Mouse (Mus musculus): ENCODE results near the gene Ephx3.
"Not testable (repeated sequence)": the region's sequence is repeated elsewhere in the genome, so short reads cannot be mapped to it uniquely, and the experiment has no call there.

Gene Ephx3

DNA sequence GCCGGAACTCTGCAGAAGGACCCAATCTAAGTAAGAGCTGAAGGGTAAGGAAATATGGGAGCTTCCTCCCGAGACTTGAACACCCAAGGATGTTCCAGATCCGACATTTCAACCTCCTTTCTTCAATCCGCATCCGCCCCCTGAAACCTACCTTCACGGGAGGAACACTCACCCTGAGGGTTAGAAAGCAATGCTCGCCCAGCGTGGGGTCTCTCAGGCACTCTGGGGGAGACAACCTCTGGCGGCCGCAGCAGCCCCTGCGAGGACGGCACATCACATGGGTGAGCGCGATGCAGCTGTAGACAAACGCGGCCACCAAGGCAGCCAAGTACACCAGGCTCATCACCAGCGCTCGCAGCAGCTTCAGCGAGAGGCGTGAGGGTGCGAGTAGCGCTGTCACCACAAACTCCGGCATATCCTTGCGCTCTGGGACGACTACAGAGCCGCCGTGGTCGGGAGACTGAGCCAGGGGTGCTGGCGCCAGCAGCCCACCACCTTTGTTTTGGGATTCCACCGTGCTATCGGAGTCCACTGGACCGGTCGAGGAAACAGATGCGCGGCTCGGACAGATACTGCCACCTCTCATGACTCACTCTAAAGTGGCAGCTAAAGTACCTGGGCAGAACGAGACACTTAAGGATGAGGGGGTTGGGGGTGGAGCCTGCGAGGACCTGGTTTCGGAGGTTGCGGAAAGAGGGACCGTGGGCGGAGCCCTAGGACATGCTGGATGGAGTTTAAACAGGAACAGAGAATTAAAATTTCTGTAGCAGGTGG lies at the start of gene Ephx3:
Gene Ephx3, minus strand, starts transcription at position 687 of the 774 bp plus-strand sequence.
- in situ Hi-C loops (cut with MboI, MseI) = no loop called here

- in situ Hi-C loops (cut with MboI, MseI) = no loop called here
Measured at GRCm38 (mm10) chr17:32238589-32238988, 49.2 kb upstream of the Ephx3 start.

DNA sequence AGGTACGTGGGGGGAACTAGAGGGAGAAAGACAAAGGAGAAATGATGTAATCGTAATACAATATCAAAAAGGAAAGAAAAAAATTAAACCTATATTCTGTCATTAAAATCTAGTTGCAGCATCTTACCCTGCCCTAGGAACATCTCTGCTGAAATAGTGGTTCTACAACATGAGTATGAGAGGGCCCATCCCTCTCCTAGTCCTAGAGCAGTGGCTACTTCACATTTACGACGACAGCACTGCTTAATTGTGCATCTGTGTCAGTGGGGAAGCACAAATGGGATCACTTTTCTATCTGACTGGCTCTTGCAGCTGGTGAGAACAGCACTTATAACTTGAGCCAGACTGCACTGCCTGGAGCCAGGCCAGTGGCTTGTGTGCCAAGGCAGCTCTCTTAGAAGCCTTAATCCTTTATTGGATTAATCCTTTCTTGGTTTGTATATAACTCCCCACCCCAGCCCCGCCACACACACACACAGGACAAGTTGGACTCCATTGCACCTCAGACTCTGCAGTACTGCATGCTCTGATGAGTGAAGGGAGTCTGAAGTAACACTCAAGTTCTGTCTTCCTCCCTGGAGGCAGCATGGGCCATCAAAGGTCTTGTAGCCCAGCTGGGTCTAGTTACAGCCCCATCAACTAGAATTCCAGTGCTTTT lies 46.3 kb upstream of the Ephx3 start:
- in situ Hi-C loops (cut with MboI, MseI) = no loop called here

DNA sequence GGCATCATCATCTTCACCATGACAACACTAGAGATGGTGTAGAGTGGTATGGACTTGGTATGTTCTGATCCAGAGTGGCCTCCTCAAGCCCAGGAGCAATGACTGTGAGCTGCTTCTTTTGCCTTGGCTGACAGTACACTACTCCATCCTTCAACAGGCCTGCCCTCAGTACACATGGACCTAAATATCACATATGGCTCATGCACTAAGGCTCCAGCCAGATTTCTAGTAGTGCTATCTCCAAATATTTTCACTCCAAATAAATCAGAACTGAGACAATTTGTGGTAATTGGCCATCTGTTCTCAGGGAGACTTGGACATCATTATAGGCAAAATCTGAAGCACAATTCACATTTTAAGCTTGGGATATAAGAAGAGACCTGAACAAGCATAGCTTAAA lies 43.8 kb upstream of the Ephx3 start:
- in situ Hi-C loops (cut with MboI, MseI) = no loop called here

DNA sequence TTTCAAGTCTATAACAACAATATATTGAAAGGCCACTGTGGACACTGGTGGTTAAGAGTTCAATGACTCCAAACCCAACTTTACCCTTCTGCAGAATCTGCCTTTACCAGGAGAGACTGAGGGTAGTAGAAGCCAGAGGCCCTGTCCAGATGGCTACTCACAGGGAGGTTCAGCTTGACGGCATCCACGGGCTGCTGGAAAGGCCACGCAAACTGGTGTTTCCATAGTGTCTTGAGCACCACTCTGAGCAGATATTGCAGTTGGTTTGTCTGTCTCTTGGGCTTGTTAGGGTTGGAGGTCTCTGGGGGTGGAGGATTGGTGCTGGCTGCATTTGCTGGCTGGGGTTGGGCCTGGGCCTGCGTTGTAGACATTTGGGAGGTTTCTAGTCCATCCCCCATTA lies 39.9 kb upstream of the Ephx3 start:
- in situ Hi-C loops (cut with MboI, MseI) = no loop called here

DNA sequence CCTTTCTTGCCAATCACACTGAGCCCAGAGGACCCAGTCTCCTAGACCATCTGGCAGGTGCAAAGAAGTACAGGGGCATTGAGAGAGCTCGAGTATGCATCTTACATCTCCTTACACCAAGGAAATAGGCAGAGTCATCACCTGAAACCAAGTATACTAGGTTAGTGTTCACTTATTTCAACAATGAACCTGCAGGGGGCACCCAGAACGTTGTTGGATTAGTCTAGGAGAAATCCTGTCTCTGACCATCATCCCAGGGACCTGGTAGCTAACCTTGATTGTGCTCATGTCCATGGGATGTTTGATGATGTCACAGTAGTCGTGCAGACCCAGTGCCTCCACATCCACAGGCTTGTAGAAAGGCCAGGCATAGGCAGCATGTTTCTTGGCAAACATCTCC lies 31.5 kb upstream of the Ephx3 start:
- in situ Hi-C loops (cut with MboI, MseI) = no loop called here

GRCm38 (mm10) chr17:32215587-32215986 lies 26.2 kb upstream of the Ephx3 start:
- in situ Hi-C loops (cut with MboI, MseI) = not testable (repeated sequence)

GRCm38 (mm10) chr17:32211554-32211953 lies 22.2 kb upstream of the Ephx3 start:
- in situ Hi-C loops (cut with MboI, MseI) = not testable (repeated sequence)

DNA sequence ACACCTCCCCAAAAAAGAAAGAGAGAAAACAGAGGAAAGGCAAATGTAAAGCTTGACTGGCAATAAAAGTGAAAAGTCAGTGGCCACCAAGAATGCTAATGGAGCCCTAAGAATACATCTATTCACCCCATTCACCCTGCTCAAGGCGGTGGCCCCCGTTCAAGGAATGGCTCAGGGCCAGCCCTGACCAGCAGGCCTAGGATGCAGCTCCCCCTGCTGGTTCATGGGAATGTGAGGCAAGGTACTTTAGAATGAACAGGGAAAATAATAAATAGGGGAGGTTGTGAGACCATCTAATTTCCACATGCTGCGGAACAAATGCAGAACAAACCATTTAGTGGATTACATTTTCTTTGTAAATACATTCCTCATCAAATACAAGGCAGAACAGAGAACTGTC lies 20.4 kb upstream of the Ephx3 start:
- in situ Hi-C loops (cut with MboI, MseI) = no loop called here

DNA sequence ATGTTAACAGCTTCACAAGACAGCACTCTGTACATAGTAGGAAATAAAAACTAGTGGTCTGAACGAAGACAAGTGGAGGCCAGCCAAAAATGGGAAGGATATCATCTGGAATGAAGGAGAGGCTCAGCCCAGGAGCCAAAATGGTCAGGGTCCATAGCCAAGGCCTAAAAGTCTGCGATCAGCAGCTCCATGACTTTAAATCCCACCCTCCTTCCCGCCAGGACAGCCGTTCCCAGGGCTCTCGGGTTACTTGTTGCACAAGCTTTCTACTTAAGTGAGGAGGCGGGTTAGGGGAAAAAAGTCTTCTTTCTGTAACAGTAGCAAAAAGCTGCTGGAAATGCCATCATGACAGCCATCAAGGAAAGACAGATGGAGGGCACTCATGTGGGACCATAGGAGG lies 19.8 kb upstream of the Ephx3 start:
- in situ Hi-C loops (cut with MboI, MseI) = no loop called here

GRCm38 (mm10) chr17:32207586-32208245 lies 18.4 kb upstream of the Ephx3 start:
- in situ Hi-C loops (cut with MboI, MseI) = no loop called here

- in situ Hi-C loops (cut with MboI, MseI) = no loop called here
Measured at GRCm38 (mm10) chr17:32205345-32205744, 16.0 kb upstream of the Ephx3 start.

- in situ Hi-C loops (cut with MboI, MseI) = no loop called here
Measured at GRCm38 (mm10) chr17:32202972-32203371, 13.6 kb upstream of the Ephx3 start.

GRCm38 (mm10) chr17:32201086-32201485 lies 11.7 kb upstream of the Ephx3 start:
- in situ Hi-C loops (cut with MboI, MseI) = no loop called here

GRCm38 (mm10) chr17:32199796-32200195 lies 10.4 kb upstream of the Ephx3 start:
- in situ Hi-C loops (cut with MboI, MseI) = no loop called here

GRCm38 (mm10) chr17:32197156-32197555 lies 7.8 kb upstream of the Ephx3 start:
- in situ Hi-C loops (cut with MboI, MseI) = no loop called here

- in situ Hi-C loops (cut with MboI, MseI) = no loop called here
Measured at GRCm38 (mm10) chr17:32195725-32196124, 6.4 kb upstream of the Ephx3 start.

DNA sequence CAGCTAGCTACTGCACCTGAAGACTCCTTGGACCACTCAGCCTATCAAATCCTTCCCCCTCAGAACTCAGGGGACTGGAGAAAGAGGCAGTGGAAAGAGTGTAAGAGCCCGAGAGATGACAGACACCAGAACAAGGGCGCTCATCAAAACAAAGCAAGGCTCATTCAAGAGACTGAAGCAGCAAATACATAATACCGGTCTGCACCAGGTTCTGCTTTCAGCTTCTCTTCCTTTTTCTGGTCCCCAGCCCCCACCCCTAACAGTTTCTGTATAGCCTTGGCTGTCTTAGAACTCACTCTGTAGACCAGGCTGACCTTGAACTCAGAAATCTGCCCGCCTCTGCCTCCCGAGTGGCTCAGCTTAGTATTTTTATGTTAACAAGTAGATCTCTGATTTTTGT lies 3.7 kb upstream of the Ephx3 start:
- in situ Hi-C loops (cut with MboI, MseI) = no loop called here

- in situ Hi-C loops (cut with MboI, MseI) = no loop called here
Measured at GRCm38 (mm10) chr17:32189850-32190249, 501 bp upstream of the Ephx3 start.

DNA sequence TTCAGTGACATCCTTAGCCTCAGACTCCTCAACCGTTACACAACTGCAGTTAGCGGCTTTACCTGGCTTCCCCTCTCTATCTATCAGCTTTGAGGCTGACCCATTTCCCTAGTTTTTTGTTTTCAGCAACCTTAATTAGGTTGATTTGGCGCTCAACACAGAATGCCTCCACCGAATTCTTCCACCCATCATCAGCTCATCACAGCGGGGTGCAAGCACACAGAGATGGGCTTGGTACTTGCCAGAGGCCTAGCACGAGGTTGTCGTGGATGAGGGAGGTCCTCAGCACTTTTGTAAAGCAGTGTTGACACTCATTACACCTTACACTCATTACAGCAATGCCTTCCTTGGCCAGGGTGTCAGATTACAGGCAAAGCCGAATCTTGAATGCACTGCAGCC lies 6.3 kb downstream of the Ephx3 start:
- in situ Hi-C loops (cut with MboI, MseI) = no loop called here

GRCm38 (mm10) chr17:32179621-32180491 lies 9.5 kb downstream of the Ephx3 start:
- in situ Hi-C loops (cut with MboI, MseI) = no loop called here

GRCm38 (mm10) chr17:32176919-32177318 lies 12.4 kb downstream of the Ephx3 start:
- in situ Hi-C loops (cut with MboI, MseI) = no loop called here

All from regulatory T cell (primary cell).